Mouse (Mus musculus) kidney, postnatal 25 days (tissue): ENCODE measurements around the gene Acot11.

Source experiments
- DNase-seq, 2 experiments: peaks; one replicate each; pipeline ENCODE4 v3.0.0; 2021; ENCODE audit warnings: mixed read lengths in 2 of 2

The Acot11 gene

DNA sequence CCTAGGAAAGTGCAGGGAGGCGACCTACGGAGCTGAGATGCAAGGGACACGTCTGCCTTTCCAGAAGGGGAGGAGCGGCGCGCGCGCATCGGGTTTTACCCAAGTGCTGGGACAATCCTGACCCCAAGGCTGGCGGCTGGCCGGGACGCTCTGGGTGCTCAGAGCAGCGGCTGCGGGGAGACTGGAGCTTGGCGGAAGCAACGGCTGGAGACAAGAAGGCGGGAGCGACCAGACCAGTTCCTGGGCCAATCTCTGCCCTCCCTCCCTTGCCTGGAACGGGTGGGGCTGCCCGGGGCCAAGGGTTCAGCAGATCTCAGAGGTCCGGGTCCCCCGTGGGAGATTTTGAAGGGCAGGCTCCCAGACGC, at the start of gene Acot11:
Gene Acot11 (minus strand): TSS at position 89 of the 365 bp plus-strand sequence.
- peak; percentile 75 to 87 for DNase-seq

DNA sequence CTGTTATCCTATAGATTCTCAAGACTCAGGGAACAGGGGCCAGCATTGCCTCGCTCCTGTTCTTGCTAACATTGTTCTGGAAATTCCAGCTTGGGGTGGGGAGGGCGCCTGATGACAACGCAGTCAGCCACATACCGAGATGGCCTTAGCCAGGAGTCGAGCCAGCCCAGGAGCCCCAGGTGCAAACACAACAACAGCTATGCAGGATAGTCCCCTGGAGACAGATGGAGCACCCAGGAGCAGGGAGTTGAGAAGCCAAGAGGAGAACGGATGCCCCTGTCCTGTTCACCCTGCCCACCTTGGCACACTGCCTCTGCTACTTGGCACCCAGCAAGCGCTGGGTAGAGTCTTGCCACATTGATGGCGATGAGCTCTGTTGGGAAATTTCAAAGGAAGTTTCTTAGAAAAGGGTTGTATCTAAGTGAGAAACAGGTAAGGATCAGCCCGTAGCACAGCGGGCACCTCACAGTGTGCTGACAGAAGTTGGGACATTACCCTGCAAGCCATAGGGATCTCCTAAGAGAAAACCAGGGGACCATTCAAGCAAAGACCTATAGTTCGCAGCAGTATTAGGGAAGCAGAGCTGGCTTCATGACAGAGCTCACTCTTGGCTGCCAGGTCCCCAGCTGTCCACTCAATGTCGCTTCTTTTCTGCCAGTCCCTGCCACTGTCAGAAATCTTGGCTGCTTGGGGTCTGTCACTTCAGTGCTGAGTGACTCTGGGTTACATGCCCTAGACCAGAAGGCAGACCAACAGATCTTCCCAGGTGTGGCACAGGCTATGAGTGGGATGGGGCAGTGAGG, 43.7 kb upstream of the Acot11 start:
- DNase-seq = peak in 1 of 2 experiments; percentile 46

GRCm38 (mm10) chr4:106847591-106848289, 42.9 kb upstream of the Acot11 start:
- DNase-seq = peak; percentile 73 to 81

- DNase-seq = no peak
Measured at GRCm38 (mm10) chr4:106842561-106842960, 37.8 kb upstream of the Acot11 start.

DNA sequence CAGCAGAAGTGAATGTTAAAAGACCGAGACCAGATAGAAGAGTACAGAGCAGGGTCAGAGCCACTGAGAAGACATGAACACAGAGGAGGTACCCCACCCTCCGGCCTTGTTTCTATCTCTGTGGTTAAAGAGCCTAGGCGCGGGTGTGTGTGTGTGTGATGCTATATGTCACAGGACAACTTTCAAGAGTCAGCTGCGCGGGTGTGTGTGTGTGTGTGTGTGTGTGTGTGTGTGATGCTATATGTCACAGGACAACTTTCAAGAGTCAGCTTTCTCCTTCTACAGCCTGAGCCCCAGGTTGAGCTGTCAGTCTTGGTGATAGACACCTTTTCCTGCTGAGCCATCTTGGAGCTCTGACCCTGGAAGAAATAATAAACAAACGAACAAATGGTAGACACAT, 37.1 kb upstream of the Acot11 start:
- DNase-seq = no peak

GRCm38 (mm10) chr4:106841303-106841702, 36.5 kb upstream of the Acot11 start:
- DNase-seq = no peak

- no peak for DNase-seq
Measured at GRCm38 (mm10) chr4:106840651-106841145, 35.9 kb upstream of the Acot11 start.

DNA sequence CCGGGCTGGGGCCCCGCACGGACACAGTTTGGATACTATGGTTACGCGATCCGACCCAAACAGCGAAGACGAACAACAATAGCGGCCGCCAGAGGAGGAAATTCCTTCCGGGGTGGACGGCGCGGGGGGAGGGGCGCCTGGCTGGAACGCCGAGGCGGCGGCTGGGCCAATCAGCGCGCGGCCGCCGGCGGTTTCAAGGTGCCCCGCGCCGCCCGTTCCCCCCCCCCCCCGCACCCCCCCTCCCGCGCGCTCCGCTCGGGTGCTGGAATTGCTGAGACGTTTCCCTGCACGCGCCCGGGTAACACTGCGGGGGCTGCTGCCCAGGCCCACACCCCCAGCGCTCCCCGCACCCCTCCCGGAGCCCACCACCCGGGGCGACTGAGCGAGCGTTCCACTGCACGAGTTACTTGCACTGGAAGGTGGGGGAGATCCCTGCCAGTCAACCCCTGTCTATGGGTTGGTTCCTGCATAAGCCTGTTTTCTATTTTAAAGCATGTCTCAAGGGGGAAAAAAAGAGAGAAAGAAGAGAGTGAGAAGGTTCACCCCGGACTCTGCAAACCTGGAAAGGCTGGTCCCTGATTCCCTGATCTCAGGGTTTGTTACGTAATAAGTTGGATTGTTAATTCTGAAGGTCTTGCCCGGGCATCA, 35.3 kb upstream of the Acot11 start:
- DNase-seq = peak; percentile 95 to 97

DNA sequence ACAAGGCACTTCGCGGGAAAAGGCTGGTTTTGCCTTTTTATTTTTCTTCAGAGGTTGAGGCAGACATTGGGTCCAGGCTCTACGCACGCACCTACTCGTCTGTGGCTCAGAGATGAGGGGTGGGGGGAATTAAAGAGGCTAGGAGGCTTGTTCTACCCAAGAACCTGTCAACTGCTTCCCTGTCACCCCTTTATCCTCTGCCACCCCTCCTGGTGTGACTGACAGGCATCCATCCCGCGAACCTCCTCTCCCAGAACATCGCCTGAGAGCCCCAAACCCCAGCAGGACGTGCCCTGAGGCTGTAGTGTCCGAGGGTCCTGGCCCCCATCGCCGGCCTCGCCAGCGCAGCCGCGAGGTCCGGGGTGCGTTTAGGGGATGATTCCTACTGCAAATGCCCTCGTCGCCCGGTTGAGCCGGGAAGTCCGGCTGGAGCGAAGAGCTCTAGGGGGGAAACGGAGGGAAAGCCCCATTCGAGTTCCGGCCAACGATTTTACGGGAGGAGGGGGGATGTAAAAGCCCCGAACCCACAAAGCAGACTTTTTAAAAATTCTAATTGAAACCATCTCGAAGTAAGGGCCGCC, 34.5 kb upstream of the Acot11 start:
- peak; percentile 27 to 59 for DNase-seq

DNA sequence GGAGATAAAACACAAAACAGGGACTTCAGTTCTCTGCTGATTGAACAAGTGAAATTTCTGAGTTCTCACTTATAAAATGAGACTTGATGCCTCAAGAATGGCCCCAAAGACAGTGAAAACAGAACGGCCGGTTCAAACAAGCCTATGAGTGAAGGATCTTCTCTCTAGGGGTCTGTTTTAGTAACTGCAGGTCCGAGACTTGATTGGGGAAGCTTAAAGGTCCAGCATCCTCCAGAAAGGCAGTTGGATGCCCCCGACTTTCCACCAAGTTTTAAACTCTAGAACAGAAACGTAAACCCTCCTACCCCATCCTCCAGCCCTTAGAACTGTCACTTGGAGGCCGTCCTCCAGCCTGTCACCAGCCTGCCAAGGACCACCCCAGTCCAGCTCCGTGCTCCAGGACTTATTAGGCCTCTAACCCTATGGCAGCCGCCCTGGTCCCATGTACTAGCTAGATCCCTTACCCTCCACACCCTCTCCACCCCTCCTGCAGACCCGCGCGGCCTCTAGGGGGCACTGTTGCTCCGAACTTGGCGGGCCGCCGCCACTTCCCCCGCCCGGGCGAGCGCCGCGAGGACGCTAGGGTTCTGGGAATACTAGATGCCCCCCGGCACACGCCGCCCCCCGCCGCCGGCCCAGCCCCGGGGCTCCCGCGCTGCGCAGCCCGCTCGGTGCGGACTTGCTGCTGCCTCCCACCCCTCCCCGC, 33.9 kb upstream of the Acot11 start:
- DNase-seq = peak; percentile 94 to 95

DNA sequence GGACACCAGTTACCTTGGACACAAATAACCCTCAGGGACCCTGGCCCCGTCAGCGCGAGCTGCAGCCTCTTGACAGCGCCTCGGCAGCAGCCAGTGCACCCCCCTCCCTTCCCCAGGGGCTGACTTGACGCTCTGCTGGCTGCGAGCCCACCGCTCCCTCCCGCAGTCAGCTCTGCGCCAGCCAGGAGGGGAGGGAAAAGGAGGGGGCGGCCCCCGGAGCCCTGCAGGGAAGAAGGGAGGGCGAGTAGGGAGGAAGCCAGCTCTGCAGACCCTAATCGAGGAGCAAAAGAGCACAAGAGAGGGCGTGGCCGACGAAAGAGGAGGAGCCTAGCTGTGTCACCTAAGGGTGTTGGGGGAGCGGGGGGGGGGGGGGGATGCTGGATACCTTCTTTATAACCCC, 33.2 kb upstream of the Acot11 start:
- DNase-seq = peak; percentile 65 to 77

- no peak for DNase-seq
Measured at GRCm38 (mm10) chr4:106837425-106837824, 32.6 kb upstream of the Acot11 start.

DNA sequence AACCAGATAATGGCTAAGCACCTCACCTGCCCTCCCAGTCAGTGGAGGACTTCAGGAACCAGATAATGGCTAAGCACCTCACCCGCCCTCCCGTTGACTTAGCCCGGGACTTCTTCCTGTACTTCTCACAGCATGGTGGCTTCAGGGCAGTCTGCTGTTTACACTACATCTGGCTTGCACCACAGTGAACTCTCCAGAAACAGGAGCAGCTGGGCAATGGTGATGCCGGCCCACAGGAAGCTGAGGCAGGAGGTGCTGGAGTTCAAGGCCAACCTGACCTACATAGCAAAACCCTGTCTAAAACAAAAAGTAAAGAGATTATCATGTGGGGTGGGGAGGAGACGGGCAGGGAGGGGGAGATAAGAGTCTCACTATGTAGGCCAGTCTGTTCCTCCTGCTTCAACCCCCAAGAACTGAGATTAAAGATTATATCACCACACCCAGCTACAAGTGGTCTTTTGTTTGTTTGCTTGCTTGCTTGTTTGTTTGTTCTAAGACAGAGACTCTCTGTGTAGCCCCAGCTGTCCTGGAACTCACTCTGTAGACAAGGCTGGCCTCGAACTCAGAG, 25.8 kb upstream of the Acot11 start:
- DNase-seq = no peak

DNA sequence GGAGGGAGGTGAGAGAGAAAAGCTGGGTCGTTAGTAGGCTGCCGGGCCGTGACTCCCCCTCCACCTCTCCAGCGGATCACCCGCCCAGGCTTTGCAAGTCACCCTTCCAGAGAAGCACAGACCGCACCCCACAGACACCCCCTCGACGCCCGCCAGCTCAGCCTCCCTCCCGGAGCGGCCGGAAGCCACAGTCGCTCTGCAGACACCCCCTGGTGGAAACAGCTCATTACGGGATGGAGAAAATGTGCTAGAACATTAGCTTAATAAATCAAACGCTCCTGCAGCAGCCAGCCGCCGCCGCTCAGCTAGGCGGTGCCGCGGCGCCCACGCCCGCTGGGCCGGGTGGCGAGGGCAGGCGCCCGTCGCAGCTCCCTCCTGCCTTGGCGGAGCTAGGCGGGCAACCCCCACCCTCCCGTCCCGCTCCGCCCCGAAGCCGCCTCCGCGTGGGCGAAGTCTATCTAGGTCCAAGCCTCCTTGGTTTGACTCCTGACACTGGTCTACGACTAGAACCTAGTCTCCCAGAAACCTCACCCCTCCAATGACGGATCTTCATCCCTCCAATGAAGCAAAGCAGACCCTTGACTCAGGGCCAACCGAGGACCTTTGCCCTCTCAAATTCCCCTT, 23.1 kb upstream of the Acot11 start:
- peak; percentile 68 to 89 for DNase-seq

DNA sequence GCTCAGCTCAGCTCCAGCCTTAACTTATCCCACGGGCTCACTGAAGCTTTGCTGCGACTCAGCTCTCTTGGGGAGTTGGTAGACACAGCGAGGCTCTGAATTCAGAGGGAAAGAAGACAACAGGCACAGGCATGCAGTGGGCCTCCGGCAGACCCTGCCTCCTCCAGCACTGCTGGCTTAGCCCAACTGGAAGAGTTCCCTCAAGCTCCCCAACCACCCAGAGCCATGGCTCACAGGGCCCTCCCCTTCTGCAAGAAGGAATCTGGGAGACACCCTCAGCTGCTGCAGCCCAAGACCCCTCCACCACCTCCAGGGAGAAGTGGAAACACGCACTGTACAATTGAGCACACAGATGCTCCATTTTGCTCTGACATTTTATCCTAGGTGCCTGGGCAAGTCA, 20.4 kb upstream of the Acot11 start:
- no peak for DNase-seq

GRCm38 (mm10) chr4:106819404-106819803, 14.6 kb upstream of the Acot11 start:
- DNase-seq = no peak

- DNase-seq = no peak
Measured at GRCm38 (mm10) chr4:106818332-106818731, 13.5 kb upstream of the Acot11 start.

DNA sequence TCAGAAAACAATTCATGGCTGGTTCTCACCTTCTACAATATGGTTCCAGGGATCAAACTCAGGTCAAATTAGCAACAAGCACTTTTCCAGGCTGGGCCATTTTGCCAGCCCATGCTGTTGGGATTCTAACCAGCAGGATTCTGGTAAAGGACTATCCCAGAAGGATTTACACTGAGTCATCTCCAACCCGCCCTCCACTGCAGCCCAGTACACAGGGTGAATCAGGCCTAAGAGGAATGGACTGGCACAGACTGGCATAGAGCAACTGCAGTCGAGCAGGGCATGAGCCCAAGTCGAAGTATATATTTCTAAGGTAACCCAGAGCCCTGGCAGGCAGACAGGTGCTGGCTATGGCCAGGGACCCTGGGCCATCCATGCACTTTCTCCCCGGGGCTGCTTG, 12.2 kb upstream of the Acot11 start:
- DNase-seq = peak in 1 of 2 experiments; percentile 34

GRCm38 (mm10) chr4:106815396-106816324, 10.9 kb upstream of the Acot11 start:
- no peak for DNase-seq

DNA sequence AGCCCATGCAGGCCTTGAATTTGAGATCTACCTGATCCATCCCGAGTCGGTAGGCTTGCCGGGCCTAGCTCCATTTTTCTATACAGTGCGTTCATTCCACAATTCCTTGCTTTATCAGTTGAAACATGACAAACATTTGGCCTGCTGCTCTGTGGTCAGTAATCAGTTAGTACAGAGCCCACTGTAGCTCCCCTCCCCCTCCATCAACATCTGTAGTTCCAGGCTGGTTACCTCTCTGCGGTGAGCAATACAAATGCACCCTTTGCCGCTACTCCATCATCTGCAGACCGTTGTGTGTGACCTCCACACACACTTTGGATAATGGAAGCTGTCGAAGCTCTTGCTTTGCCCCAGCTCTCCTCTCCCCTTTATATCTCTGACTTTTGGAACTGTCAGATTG, 6.4 kb upstream of the Acot11 start:
- DNase-seq = no peak

- no peak for DNase-seq
Measured at GRCm38 (mm10) chr4:106810039-106810438, 5.2 kb upstream of the Acot11 start.
